Mouse (Mus musculus) adrenal gland, adult 10 weeks (tissue): ENCODE data around the gene Olfr1265. TPM values are rescaled to one million over a fixed set of nuclear protein-coding genes. Genes with fewer than 3 reads are reported as not detected.

Experiments
- polyA plus RNA-seq: library from polyadenylated mRNA; stranded (reverse); fragments of 350-450 nt; fragmentation: Illumina TruSeq; extraction: RNeasy Lipid Tissue Mini Kit (QIAGEN cat#74804); gene quantifications from one replicate; pipeline ENCODE4 v1.2.3, GENCODE M21; 2014; ENCODE audit warnings: low read depth, low replicate concordance

The Olfr1265 gene
- not detected for polyA plus RNA-seq

DNA sequence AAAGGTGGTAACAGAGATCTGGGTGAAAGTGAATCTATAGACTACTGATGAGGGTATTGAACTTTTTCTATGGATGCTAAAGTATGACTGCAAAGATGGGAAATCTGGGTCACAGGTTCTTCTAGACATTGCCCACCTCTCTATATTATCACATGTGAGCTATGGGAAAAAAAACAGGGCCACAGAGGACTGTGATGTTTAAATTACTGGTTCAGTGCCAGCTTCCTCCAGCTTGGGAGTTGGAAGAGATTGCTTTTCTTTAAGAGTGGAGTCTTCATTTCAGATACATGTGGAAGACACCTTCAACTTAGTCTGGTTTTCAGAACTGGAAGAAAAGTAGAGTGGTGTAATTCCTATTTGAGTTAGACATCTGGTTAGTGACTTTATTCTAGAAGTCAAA lies at the start of gene Olfr1265:
Gene Olfr1265 (plus strand): TSS at position 301 of the 400 bp plus-strand sequence.

DNA sequence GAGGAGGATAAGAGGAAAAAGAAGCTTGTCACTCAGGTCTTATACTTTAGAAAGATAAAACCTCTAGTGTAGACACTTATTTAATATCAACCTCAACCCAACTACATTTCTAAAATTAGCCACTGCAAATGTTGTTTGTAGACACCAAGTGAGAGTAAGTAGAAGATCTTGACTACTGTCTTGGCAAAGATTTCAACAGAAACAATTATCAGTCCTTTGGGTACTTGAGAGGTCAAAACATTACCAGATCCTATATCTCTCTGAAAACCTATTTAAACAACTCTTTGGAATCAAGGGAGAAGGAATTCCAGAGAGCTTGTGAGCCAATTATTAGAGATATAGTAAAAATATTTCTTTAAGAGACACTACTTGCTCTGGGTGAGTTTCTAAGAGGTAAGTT lies 44.2 kb upstream of the Olfr1265 start, which contains the start of gene Olfr1261:
Gene Olfr1261 (plus strand): TSS at position 301 of the 400 bp plus-strand sequence.

GRCm38 (mm10) chr2:89999845-90000244 lies 35.3 kb upstream of the Olfr1265 start, which contains the start of gene Olfr1262:
Olfr1262 (plus strand) TSS chr2:90000145.

GRCm38 (mm10) chr2:90011831-90012230 lies 23.3 kb upstream of the Olfr1265 start, which contains the start of gene Olfr1263:
Olfr1263 (plus strand) TSS chr2:90012131.

GRCm38 (mm10) chr2:90025477-90025876 lies 9.7 kb upstream of the Olfr1265 start, which contains the start of gene Olfr1264:
Olfr1264 (minus strand) TSS chr2:90025577.

GRCm38 (mm10) chr2:90063494-90063893 lies 28.4 kb downstream of the Olfr1265 start, which contains the start of gene Olfr140:
Olfr140 (minus strand) TSS chr2:90063594.

Other genes starting within 250 kb of the Olfr1265 start
- not detected for gene Olfr1254, start 241.7 kb upstream of the Olfr1265 start, polyA plus RNA-seq
- gene Olfr1255, start 223.3 kb upstream of the Olfr1265 start, polyA plus RNA-seq, result not detected
- gene Olfr1256, start 193.8 kb upstream of the Olfr1265 start, polyA plus RNA-seq, result not detected
- gene Olfr48, start 187.1 kb upstream of the Olfr1265 start, polyA plus RNA-seq, result not detected
- not detected for gene Olfr1257, start 156.9 kb upstream of the Olfr1265 start, polyA plus RNA-seq
- not detected for gene Olfr1258, start 108.0 kb upstream of the Olfr1265 start, polyA plus RNA-seq
- not detected for gene Olfr1259, start 86.7 kb upstream of the Olfr1265 start, polyA plus RNA-seq
- not detected for gene Olfr1260, start 61.0 kb upstream of the Olfr1265 start, polyA plus RNA-seq
- gene Olfr1261, start 44.1 kb upstream of the Olfr1265 start, polyA plus RNA-seq, result not detected
- gene Olfr1262, start 35.2 kb upstream of the Olfr1265 start, polyA plus RNA-seq, result not detected
- not detected for gene Olfr1263, start 23.2 kb upstream of the Olfr1265 start, polyA plus RNA-seq
- not detected for gene Olfr1264, start 9.8 kb upstream of the Olfr1265 start, polyA plus RNA-seq
- gene Olfr140, start 28.3 kb downstream of the Olfr1265 start, polyA plus RNA-seq, result not detected
- not detected for gene Olfr1269, start 86.1 kb downstream of the Olfr1265 start, polyA plus RNA-seq
- gene Olfr32, start 107.0 kb downstream of the Olfr1265 start, polyA plus RNA-seq, result not detected
- not detected for gene Olfr1270, start 117.8 kb downstream of the Olfr1265 start, polyA plus RNA-seq
- gene Olfr1506, start 189.2 kb downstream of the Olfr1265 start, polyA plus RNA-seq, result not detected
- gene Olfr142, start 222.3 kb downstream of the Olfr1265 start, polyA plus RNA-seq, result not detected
- not detected for gene Olfr1271, start 235.7 kb downstream of the Olfr1265 start, polyA plus RNA-seq